Mouse (Mus musculus): ENCODE measurements at regions not wholly inside any gene's neighbourhood (a gene's known extent, or its start where the extent isn't known, plus 50 kb on each side); places are given as distances from the start of the nearest gene placed in this dataset.

DNA sequence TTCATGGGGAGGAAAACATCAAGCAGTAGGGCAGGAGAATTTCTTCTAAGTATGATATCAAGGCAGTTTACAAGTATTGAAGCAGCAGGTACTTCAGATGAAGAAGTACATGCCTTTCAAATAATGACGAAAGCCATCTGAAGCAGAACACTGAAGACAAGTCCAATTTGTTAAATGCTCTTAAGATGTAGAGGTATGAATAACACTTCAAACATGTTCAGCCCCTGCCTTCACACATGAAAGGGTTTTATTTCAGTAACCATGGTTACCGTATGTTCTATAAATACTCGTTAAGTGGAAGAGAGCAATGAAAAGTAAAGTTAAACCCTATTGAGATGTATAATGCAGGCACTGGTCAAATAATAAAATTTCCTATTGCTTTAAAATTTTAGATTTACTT lies 101.8 kb downstream of the Mospd2 start:
- DNase-seq (ENCODE audit: low read depth, low spot score), result no peak

DNA sequence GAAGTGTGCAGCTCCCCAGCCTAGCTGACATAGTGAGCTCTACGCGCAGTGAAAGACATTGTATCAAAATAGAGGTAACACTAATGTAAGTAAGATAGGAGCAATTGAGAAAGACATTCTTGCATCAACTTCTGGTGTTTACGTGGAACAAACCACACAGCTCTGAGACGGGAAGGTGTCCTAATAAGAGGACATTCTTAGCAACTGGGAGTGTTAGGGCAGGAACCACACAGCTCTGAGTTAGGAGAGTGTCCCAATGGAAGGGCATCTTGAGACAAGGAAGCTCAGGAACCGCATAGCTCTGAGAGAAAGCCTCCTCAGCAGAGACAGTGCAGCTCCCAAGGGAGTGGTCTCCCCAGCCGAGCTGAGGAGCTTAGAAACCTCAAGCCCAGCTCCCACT lies 139.8 kb downstream of the Mospd2 start:
- DNase-seq (ENCODE audit: low read depth, low spot score), result no peak

DNA sequence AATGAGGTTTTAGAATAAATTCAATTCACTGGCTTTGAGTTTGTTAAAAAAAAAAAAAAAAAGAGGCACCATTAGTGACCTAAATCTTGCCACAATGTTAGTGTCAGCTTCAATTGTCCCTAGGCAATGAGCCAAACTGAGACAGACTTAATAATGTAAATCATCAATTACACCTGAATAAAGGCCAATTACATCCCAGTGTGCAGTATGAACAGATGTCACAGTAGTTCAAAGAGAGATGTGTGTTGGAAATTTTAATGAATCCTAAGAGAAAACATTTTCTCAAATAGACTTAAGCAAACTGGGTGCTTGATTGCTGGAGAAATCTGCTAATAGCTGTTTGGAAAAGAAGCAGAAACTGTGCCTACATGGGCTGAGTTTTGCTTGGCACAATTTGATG lies 159.3 kb downstream of the Mospd2 start:
- DNase-seq (ENCODE audit: low read depth, low spot score), result no peak

DNA sequence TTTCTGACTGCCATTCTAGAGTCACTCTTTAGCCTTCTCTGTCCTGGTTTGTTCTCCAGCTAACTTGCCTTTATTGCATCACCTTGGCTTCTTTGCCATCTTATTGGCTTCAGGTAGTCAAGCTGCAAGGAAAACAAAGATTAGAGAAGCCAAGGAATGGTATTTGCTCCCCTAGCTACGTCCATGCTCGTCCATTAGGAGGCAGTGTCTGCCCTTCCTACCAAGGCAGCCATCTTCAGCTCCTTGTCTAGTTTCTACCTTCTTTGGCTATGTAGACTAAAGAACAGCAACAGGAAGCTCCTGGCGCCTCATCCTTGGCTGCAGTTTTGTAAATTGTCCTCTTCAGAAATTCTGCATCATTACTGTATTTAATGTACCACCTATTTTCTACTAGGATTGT lies 192.9 kb downstream of the Mospd2 start:
- peak; percentile 17 for DNase-seq (ENCODE audit: low read depth, low spot score)

DNA sequence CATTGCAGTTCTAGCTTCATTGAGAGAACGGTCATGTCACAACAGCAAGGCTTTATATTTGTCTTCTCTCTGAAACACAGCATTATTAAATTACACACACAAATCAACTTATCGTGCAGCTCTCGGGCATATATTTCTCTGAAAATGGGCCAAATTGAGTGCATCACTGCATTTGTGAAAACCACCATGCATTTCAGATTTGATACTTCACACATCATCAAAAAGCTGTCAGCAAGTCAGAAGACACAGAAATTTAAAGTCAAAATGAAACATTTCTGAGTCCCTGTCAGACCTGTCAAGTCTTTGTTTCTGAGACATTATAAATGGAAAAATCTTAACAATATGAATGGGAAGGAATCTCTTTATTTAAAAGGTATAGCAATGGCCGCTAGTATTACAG lies 215.3 kb downstream of the Mospd2 start:
- DNase-seq (ENCODE audit: low read depth, low spot score), result no peak

DNA sequence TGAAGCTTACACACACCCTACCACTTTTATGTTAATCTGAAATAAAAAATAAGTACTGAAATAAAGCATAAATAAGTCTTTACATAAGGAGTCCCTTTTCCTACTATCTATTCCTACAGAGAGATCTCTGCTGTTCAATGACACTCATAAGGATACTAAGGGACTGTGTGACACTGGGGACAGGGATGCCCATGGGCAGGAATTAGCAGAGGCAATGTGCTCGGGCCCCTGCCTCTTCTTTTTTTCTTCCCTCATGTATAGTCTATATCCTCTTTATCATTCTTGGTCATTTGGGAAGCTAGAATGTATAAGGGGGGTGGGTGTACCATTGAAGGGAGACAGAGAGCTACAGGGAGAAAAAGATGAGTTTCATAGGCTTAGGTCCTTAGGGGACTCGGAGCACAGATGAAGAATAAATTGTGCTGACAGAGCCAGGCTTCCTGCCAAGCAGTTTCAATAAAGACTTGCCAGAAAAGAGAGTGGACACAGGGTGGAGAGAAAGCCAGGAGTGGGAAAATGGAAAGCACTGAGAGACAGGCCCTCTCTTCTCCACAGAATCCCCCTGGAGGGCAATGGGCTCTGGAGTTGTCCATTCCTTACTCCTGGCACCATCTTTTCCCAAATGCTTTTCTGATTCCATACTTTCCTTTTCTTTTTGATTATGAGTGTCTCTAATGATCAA lies 216.3 kb downstream of the Mospd2 start:
- no peak for DNase-seq (ENCODE audit: low read depth, low spot score)

DNA sequence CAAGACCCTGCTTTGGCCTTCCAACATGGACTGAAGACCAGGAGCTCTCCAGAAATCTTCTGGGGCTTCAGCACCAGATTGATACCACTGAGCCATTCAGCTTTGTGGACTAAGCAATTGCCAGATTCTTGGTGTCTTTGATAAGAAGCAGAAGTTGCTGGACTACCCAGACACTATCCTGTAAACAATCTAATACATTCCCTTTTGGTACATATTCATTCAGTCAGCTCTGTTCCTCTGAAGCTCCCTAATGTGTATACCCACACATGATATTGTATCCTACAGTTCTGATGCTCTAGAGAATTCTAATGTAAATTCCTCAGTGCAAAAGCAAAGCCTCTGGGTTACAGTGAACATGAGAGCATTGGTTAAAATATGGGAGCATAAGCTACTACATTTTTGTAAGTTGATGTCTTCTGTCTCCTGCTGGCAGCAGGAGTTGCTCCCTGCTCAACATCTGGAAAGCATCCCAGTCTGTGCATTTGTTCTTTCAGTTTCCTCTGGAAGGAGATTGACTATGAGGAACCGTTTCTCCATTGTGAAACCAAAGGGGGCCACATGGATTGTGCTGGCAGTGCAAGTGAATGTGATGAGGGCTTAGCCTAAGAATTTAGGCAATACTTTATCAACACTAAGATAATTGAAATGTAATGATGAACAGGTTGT lies 234.5 kb downstream of the Mospd2 start:
- DNase-seq (ENCODE audit: low read depth, low spot score), result no peak

Data from ES-CJ7 (cell line).